Mouse (Mus musculus): ENCODE measurements around the gene Psg19. TPM values are rescaled to one million over a fixed set of nuclear protein-coding genes. Genes with fewer than 3 reads are reported as not detected.

Psg19 gene
- total RNA-seq, 2 experiments from 2014 or later, result not detected

GRCm38 (mm10) chr7:18746189-18746860 is 52.0 kb downstream of the Psg19 start:
- DNase-seq (ENCODE audit: low spot score), result no peak

Other genes with a start within 250 kb of the Psg19 start
- gene Psg27, start 231.2 kb downstream of the Psg19 start, total RNA-seq (2021), result not detected
- gene Psg23, start 182.0 kb downstream of the Psg19 start, total RNA-seq (2021), result not detected
- not detected for gene Psg21, start 141.8 kb downstream of the Psg19 start, total RNA-seq (2021)
- gene Psg20, start 112.3 kb downstream of the Psg19 start, total RNA-seq (2021), result not detected
- gene Psg22, start 80.4 kb downstream of the Psg19 start, total RNA-seq (2021), result not detected
- gene Psg17, start 23.1 kb upstream of the Psg19 start, total RNA-seq (2021), result not detected
- 1 to 10 TPM; 1.8 to 3.0 TPM for gene Mill2, start 41.4 kb upstream of the Psg19 start, total RNA-seq (2021)
- under 1 TPM in 1 of 2 experiments, not detected in 1; 0.37 TPM for gene Pglyrp1, start 72.8 kb upstream of the Psg19 start, total RNA-seq (2021)
- 1 to 10 TPM; 3.6 to 5.6 TPM for gene Ccdc61, start 111.9 kb upstream of the Psg19 start, total RNA-seq (2021)
- gene Nova2, start 127.4 kb upstream of the Psg19 start, total RNA-seq (2021), result 1 to 10 TPM; 1.1 to 1.9 TPM
- gene Nanos2, start 188.9 kb upstream of the Psg19 start, total RNA-seq (2021), result not detected
- 1 to 10 TPM; 8.7 to 8.9 TPM for gene Mypop, start 192.7 kb upstream of the Psg19 start, total RNA-seq (2021)
- 10 to 100 TPM; 18.3 to 18.5 TPM for gene Irf2bp1, start 205.5 kb upstream of the Psg19 start, total RNA-seq (2021)
- under 1 TPM in 1 of 2 experiments, not detected in 1; 0.09 TPM for gene Foxa3, start 225.0 kb upstream of the Psg19 start, total RNA-seq (2021)
- 10 to 100 TPM; 74.1 to 74.6 TPM for gene Sympk, start 225.9 kb upstream of the Psg19 start, total RNA-seq (2021)